Mouse (Mus musculus): ENCODE results near the gene Chd2.

DNA sequence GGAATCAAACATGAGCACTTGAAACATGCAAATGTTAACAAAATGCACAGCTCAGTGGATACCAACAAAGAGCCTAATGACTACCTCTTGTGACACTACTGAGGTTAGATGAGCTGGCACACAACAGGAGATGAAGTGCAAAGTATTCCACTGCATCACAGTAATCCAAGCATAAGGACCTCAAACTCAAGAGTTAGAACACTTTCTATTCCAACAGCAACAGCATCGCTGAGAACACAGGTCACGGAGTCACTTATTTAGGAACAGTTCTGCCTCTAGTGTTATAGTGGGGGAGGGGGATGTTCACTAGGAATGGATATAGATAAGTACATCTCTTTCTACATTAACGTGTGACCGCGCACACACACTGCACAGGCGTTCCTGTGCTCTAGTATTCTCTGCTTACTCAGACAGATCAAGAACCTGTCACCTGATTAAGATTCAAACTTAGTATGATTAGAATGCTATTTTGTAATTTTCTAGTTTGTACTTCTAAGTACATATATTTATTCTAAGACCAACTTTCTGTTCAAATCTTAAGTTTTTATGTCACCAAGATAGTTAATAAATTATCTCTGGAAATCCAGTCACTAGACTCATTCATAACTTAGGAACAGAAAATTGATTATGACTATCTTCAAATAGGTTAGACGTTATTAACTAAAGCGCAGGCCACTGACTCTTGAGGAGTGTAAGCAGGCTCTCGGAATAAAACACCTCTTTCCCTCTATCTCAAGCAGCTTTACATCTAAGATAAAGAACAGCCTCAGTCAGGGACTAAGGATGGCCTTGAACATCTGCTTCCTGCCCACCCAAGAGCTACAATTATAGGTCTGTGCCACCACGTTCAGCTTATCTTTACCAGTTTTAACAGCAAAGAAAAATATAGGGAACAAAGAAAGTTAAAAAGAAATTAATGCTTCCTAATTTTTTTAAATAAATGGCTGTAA, 5.2 kb upstream of the Chd2 start:
- TF ChIP-seq ZNF384 (IDR thresholded peaks at IDR 0.05; ENCODE audit: low read depth, low read length) (no peak), ZC3H11A (IDR thresholded peaks at IDR 0.05; ENCODE audit: borderline replicate concordance, low read depth, low read length) (no peak), CHD2 (IDR thresholded peaks at IDR 0.05; ENCODE audit: low read depth, low read length) (no peak), MAFK (IDR thresholded peaks at IDR 0.05; ENCODE audit: insufficient read depth, low read depth, low read length) (no peak), HCFC1 (IDR thresholded peaks at IDR 0.05; ENCODE audit: borderline replicate concordance, insufficient read depth, low read length) (no peak)
